Mouse (Mus musculus) cerebellum, adult (tissue): ENCODE measurements around the gene Ldlr.
"Not testable (repeated sequence)": the region's sequence is repeated elsewhere in the genome, so short reads cannot be mapped to it uniquely, and the experiment has no call there.

ENCODE experiments used
- ATAC-seq: cut with Nextera tagmentation; 2 replicates; pipeline ENCODE4 v1.9.2; 2017; ENCODE audit warnings: mild to moderate bottlenecking, moderate library complexity, mixed read lengths; ENCODE audit not compliant: insufficient number of reproducible peaks, low FRiP score, low TSS enrichment

Ldlr gene

DNA sequence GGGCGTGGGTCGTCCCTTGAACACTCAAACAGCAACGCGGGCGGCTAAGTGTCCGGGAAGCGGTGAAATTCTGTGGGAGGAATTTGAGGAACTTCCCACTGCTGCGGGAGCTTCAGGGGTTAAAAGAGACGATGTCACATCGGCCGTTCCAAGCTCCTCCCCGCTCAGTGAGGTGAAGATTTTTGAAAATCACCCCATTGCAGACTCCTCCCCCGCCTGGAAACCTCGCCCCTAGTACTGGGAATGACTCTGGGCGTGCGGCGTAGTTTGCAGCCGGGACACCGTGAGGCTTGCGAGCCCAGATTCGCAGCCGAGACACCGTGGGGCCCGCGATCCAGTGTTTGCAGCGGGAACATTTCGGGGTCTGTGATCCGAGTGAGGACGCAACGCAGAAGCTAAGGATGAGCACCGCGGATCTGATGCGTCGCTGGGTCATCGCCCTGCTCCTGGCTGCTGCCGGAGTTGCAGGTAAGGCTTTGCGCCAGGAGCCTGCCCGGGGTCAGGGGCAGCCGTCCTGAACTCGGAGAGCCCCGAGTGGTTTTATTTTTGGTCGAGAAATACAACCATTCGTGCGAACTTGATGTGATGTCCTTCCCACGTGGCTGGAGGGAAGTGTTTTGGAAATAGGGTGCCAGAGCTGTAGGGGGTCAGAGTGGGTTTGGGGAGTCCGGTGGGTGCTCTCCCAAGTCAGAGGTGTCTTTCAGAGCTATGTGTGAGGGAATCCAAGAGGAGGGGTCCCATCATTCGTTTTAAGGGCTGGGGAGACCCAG lies at the start of gene Ldlr:
Gene Ldlr, plus strand, starts transcription at position 107 of the 770 bp plus-strand sequence.
- peak; percentile 66; the same call in 1 of the 2 replicates for ATAC-seq

DNA sequence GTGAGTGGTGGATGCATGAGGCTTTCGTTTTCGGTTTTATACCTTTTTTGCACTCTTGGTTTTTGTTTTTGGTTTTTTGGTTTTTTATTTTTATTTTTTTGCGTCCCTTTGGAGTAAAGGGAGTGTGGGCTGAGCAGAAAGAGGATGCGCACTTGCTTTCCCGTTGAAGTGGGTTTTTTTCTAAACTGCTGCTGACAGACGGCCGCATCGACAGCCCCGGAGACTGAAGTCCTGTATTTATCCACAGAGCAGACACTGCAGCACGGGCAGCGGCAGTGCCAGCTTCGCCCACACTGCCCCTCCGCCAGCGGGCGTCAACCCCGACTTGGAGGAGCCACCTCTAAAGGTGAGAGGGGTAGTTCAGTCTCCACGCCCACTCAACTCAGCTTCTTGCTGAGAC lies 45.6 kb upstream of the Ldlr start:
- ATAC-seq: no peak

DNA sequence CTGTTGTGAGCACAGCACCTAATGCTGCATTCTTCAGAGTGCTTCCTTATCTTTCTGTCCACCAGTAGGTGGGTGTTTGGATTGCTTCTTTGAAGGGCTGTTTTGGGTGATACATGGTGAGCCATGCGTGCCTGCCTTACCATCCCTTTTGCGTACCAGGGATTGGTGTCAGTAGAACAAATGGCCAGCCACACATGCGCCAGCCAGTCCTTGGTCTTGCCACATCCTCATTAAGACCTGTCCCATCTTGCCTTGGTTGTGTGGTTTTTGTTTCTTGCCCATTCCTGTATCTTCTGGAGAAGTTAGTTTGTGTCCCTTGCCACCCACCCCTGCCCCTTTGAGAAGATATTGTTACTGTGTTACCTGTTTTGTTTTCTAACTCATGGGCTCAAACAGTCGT lies 42.8 kb upstream of the Ldlr start:
- no peak for ATAC-seq

DNA sequence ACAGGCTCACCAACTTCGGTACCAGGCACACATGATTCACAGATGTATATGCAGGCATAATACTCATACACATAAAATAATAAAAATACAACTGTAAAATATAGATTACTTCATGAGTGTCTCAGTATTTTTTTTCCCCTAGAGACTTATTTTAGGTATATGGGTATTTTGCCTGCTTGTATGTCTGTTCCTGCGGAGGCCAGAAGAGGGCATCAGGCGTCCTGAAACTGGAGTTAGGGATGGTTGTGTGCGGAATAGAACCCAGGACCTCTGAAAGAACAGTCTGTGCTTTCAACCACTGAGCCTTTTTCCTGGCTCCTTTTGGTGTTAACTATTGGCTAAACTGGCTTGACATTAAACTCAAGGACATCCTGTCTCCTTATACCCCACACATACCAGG lies 40.5 kb upstream of the Ldlr start:
- no peak for ATAC-seq

DNA sequence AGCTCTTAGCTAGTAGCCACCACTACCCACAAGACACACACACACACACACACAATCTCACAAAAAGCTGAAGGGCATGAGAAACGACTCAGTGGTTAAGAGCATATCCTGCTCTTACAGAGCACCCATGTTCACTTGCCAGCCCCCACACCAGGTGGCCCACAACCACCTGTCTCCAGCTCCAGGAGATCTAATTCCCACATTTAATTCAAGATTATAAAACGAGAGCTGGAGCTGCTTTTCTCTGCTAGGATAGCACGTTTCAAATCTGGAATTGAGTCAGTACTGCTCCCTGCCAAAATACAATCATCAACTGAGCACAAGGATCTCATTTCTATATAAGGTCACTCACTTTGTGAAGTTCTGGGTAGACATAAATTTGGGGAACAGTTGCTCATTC lies 39.4 kb upstream of the Ldlr start:
- no peak for ATAC-seq

DNA sequence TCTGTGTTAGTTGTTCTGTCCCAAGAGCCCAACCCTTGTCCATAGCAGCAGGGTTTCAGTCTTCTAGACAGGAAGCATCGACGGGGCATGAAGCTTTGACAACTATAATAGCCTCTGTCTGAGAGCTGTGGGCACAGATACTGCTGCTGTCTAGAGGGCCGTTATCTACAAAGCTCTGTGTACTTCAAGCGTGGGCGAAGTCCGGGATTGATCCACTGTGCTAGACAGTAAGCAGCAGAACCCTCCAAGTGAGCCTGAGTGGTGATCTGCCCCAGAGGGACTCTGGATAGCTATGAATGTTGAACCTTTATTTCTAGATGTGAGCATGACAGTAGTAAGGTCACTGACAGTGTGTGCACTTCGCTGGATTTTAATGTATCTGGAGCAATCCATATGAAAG lies 34.7 kb upstream of the Ldlr start:
- no peak for ATAC-seq

DNA sequence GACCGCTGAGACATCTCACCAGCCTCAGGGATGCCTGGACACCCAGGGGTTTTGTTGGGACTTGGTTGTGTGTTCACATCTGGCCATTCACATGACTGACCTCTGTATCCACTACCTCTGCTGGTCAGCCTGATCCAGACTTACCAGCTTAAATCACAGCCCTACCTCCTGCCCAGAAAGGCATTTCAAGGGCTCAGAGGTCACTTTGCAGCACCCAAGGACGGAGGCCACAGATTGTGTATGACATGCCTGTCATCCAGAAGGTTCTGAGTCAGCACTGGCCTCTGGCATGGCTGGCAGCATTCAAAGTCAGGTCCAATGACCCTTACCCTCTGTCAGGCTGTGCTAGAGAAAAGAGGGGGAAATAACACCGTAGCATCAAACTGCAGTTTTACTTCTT lies 33.3 kb upstream of the Ldlr start:
- no peak for ATAC-seq

DNA sequence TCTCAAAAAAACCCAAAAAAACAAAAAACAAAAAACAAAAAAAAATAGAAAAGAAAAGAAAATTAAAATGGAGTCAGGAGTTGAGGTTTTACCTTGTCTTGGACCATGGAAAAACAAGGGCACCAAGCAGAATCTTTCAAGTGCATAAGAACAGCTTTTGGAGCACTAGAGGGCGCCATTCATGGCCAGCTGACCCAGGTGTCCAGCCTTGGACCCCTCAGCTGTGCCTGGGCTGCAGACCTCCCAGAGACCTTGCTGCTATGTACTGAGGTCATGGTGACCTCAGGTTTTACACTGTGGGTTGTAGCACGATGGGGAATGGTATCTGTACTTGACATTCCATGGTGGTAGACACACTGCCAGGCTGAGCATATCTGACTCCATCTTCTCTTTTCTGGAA lies 31.4 kb upstream of the Ldlr start:
- no peak for ATAC-seq

DNA sequence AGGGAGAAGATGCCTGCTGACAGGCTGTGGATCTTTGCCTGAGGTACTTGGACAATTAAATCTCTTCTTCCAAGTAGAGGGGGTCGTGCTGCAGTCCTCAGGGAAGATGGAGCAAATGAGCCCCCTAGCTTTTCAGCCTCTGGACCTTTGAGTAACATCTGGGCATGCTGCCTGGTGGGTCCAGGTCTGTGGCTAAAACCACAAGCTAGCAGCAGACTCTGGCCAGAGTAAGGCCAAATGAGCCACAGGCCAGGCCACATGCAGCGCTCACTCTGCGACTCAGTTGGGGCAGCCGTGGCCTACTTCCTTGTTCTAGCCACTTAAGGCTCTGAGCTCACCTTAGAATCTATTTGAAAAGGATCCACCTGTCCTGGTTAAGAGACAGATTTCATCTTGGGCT lies 30.8 kb upstream of the Ldlr start:
- no peak for ATAC-seq

DNA sequence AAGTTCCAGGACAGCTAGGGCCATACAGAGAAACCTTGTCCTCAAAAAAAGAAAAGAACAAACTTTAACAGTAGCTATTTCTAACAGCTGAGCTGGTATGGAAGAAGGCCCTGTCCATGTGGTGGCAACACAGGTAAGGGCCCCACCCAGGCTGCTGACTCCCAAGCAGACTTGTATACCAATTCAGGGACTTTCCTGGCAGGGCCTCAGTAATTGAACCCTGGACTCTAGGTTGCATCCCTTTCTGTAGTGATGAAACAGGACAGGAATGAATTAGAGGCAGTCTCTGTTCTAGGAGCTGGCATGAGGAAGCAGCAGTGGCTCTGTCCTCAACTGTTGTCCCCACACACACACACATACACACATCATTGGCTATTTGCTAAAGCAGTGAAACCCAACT lies 29.2 kb upstream of the Ldlr start:
- no peak for ATAC-seq

DNA sequence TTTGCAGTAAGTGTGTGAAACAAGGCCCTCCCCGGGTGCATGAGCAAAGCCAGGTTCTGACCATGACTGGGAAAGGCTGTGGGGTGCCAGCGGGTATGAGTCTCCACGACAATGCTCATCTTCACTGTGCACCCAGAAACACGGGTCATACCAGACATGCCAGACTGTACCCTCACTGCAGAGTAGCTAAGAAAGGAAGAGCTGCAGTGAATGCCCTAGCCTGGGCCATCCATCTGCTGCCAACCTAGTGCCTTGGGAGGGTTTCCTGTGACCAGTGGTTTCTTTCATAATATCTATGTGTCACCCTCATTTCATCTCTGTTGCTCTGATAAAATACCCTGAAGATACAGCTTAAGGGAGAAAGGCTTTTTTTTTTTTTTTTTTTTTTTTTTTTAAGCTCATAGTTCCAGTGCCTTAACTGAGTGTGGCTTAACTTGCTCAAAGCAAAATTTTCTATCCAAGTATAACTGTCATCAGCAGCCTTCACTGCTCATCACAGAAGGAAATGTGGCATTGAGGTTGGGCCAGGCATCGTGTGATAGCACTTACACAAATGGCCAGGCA lies 28.0 kb upstream of the Ldlr start:
- ATAC-seq: no peak

DNA sequence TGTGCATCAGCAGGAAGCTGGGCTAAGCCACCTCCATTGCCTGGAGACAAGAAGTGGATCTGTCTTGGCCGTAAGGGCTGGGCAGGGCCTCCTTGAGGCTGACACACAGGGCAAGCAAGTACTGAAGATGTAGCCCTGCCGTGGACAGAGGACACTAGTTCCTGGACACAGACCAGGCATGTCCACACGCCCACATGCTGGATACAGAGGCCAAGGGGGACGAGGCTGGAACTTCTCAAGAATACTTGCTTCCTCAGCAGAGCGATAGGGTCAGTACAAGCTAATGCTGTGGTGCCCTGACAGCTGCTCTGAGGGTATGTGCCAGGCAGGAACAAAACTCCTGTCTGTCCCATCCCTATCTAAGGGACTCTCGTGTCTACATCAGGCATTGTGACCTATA lies 26.2 kb upstream of the Ldlr start:
- no peak for ATAC-seq

DNA sequence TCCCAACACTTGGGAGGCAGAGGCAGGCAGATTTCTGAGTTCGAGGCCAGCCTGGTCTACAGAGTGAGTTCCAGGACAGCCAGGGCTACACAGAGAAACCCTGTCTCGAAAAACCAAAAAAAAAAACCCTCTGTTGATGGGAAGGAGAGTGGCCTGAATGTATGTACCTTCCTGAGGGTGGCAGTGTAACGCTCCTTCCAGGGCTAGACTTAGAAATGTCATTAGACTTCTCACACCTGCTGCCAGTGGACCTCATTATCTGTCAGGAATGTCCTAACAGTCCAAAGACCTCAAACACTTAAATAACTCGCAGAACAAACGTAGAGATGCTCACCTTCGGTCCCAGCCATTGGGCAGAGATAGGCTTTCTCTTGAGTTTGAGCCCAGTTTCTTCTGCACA lies 24.0 kb upstream of the Ldlr start:
- ATAC-seq: not testable (repeated sequence)

DNA sequence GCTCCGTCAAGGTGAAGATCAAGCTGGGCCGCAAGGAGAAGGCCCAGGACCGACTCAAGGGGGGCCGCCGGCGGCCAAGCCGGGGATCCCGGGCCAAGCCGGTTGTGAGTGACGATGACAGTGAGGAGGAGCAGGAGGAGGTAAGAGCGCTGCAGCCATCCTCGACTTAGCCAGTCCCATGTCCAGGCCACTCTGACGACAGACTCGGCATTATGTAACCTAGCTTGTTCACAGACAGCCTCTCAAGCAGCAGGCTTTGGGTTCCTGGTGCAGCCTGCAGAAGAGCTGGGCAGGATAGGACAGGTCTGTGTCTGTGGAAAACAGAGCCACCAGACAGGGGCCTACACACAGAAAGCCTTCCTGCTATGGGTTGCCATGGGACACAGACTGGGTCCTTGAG lies 22.2 kb upstream of the Ldlr start:
- ATAC-seq: no peak

DNA sequence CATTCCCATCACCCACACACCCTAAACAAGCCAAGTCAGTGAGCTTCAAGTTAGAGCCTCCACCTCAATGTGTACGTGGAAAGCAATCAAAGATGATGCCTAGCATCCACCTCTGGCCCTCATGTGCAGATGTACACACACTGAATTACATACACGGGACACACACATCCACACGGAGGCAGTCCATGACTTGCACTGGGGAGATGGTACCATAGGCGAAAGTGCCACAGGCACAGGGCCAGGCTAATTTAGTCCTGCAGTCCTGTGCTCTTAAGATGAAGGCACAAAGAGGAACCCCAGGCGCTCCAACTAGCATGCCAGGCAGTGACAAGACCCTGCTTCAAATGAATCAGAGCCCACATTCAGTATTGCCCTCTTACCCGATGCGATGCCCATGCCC lies 19.8 kb upstream of the Ldlr start:
- no peak for ATAC-seq

DNA sequence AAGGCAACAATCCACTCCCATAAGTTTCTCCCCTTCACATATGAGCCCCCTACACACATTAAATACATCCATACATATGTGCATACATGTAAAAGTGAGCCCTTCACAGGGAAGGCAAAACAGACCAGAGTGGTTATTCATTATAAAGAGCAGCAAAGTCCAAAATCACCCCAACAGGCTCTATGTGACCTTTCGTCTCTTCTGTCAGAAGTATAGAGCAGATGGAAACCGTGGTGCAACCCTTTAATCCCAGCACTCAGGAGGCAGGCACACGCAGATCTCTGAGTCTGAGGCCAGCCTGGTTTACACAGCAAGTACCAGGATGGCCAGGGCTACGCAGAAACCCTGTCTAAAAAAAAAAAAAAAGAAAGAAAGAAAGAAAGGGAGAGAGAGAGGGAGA lies 17.2 kb upstream of the Ldlr start:
- ATAC-seq: no peak

DNA sequence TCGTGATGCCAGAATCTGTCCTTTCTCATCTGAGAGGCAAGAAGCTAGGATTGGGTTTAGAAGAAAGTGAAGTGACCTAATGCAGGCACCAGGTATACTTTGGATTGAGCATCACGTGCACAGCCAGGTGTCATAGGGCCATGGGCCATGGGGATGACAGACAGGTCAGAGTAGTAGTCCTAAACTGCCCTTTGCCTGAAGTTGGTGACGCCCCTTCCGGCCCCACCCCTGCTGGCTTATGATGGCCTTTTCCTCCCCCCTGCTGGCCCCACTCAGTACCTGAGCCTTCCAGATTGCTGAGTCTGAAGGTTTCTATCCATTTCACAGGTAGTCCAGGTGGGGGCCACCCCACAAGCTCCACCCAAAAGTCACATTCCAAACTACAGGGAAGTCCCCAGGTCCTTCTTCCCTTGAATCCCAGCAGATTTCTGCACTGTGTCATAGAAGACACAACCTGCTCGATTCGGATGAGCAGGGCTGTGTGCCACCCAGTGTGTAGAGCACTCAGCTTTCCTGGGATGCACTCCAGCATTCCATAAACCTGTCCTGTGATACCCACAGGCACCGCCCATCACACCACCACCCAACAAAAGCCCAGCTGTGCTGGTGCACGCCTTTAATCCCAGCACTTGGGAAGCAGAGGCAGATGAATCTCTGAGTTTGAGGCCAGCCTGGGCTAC lies 16.6 kb upstream of the Ldlr start:
- ATAC-seq: no peak

DNA sequence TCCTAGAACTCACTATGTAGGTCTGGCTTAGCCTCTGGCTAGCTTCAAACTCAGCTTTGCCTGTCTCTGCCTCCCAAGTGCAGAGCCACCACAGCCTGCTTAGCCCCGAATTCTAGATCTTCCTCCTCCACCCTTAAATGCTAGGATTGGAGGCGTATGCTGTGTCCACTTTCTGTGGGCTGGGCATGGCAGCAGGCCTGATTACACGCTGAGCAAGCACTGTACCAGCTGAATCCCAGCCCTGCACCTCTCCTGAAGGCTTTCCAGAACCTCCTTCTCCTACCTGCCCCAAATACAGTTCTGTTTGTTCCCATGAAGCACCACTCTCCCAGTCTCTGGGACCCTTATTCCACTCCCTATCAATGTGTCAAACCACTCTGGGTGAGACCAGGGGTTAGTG lies 13.9 kb upstream of the Ldlr start:
- ATAC-seq: no peak

DNA sequence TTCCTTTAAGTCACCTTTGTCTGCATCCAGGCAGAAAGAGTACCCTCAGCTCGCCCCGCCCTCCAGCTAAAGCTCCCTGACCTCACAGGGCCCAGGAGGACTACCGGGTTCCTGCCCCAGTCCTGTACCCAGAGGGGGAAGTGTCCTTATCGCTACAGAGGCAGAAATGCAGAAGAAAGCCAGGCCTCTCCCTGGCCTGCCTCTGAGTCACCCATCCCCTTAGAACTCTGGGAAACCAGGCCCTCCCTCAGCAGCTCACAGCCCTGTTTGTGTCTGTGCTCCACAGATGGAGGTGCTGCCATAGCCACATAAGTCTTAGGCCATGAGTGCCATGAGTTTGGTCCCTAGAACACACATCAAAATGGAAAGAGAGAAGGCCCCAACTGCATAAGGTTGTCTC lies 8.0 kb upstream of the Ldlr start:
- no peak for ATAC-seq

DNA sequence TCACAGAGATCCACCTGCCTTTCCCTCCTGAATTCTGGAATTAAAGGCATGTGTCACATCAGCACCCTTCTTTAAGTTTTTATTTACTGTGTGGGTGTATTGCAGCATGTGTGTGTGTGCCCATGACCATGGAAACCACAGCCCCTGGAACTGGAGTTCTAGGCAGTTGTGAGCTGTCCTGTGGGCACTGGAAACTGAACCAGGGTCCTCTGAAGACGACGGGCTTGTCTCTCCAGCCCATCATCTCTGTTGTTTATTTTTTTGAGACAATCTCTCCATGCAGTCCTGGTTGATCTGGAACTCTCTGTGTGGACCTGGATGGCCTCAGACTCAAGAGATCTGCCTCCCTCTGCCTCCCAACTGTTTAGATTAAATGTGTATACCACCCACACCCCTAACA lies 6.3 kb upstream of the Ldlr start:
- no peak for ATAC-seq

DNA sequence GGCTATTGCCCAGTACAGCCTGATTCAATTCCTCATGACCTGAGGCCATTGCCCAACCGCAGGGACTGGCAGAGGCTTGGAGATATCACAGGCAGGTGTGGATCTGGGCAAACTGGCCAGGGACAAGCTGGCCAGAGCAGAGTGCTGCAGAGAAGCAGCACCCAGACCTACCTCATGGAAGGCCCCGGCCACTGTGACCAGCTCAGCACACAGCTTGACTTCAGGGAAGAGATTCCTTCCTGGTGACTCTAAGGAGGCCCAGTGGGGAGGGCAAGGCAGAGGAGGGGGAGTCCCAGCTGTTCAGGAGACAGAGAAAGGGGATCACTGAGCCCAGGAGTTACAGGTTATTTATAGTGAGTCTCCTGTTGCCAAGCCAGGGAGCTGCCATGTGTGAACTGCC lies 2.2 kb upstream of the Ldlr start:
- ATAC-seq: no peak

DNA sequence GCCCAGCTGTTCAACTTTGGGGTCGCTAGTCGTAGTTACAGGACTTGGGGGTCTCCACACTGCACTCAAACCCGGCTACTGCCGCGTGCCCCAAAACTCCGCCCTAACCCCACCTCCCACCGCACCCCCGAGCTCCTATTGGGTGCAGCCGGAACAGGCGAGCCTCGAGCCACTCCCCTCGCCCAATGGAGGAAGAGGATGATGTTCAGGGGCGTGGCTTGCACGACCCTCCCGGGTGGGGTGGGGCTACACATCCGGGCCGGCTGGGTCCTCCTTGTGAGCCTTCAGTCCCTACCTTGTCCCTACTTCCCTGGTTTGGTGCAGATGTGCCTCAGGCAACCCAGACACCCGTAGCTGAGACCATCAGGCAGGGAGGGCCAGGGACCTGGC lies 859 bp downstream of the Ldlr start:
- peak; percentile 91 for ATAC-seq
